Mouse (Mus musculus): ENCODE results near the gene Actn1. TPM values are rescaled to one million over a fixed set of nuclear protein-coding genes. Genes with fewer than 3 reads are reported as not detected.

Gene Actn1
- total RNA-seq, 2 experiments from 2014 or later = 8.4 to 11.9 TPM

GRCm38 (mm10) chr12:80150624-80151023 is 109.5 kb downstream of the Actn1 start:
- no peak for TF ChIP-seq CTCF (IDR thresholded peaks at IDR 0.05)
- DNase-seq = peak; percentile 54
- intact Hi-C loops (cut with DNase I) = loop anchor here (10.0 kb wide), 1 partner anchor 494 kb away; the partner anchor contains the start of genes Erh and Slc39a9
- Histone ChIP-seq H3K27ac (no peak overlapping the region), H3K4me3 (peak overlapping the region; percentile 29; the same call in 1 of the 2 replicates)

- Histone ChIP-seq H3K4me3 (no peak overlapping the region), H3K27ac (no peak overlapping the region)
- intact Hi-C loops (cut with DNase I) = no loop called here
- DNase-seq = no peak
- no peak for TF ChIP-seq CTCF (IDR thresholded peaks at IDR 0.05)
Observed at GRCm38 (mm10) chr12:80147563-80148214, 112.5 kb downstream of the Actn1 start.

- peak; percentile 79 for DNase-seq
- Histone ChIP-seq H3K4me3 (0 out of 2 replicates have a peak overlapping the region, but pooled peaks have one; percentile 11), H3K27ac (peak overlapping the region; percentile 24; the same call in 1 of the 2 replicates)
- intact Hi-C loops (cut with DNase I) = no loop called here
- TF ChIP-seq CTCF (IDR thresholded peaks at IDR 0.05) = peak; percentile 81
Observed at GRCm38 (mm10) chr12:80146227-80147223, 113.6 kb downstream of the Actn1 start.

- DNase-seq = no peak
- intact Hi-C loops (cut with DNase I) = no loop called here
- Histone ChIP-seq H3K27ac (no peak overlapping the region), H3K4me3 (no peak overlapping the region)
- TF ChIP-seq CTCF (IDR thresholded peaks at IDR 0.05) = no peak
Observed at GRCm38 (mm10) chr12:80145365-80145764, 114.8 kb downstream of the Actn1 start.

- TF ChIP-seq CTCF (IDR thresholded peaks at IDR 0.05) = no peak
- DNase-seq = no peak
- Histone ChIP-seq H3K4me3 (no peak overlapping the region), H3K27ac (no peak overlapping the region)
- intact Hi-C loops (cut with DNase I) = no loop called here
Observed at GRCm38 (mm10) chr12:80144846-80145245, 115.3 kb downstream of the Actn1 start.

- DNase-seq = peak; percentile 71
- Histone ChIP-seq H3K27ac (no peak overlapping the region), H3K4me3 (no peak overlapping the region)
- TF ChIP-seq CTCF (IDR thresholded peaks at IDR 0.05) = peak; percentile 93
- intact Hi-C loops (cut with DNase I) = loop anchor here (2.0 kb wide), 1 partner anchor 783 kb away; no protein-coding TSS in a partner anchor
Observed at GRCm38 (mm10) chr12:80141470-80141869, 118.7 kb downstream of the Actn1 start.

- no peak overlapping the region for H3K27ac ChIP-seq
- DNase-seq = no peak
- no peak overlapping the region for H3K4me3 ChIP-seq
- TF ChIP-seq CTCF (IDR thresholded peaks at IDR 0.05) = no peak
- intact Hi-C loops (cut with DNase I) = loop anchor here (2.0 kb wide), 1 partner anchor 782 kb away; no protein-coding TSS in a partner anchor
Observed at GRCm38 (mm10) chr12:80141011-80141410, 119.2 kb downstream of the Actn1 start.

GRCm38 (mm10) chr12:80137744-80138143 is 122.4 kb downstream of the Actn1 start:
- intact Hi-C loops (cut with DNase I) = no loop called here
- DNase-seq = no peak
- no peak for TF ChIP-seq CTCF (IDR thresholded peaks at IDR 0.05)
- Histone ChIP-seq H3K27ac (0 out of 2 replicates have a peak overlapping the region, but pooled peaks have one; percentile 5), H3K4me3 (no peak overlapping the region)

- Histone ChIP-seq H3K27ac (no peak overlapping the region), H3K4me3 (no peak overlapping the region)
- DNase-seq = no peak
- intact Hi-C loops (cut with DNase I) = no loop called here
- no peak for TF ChIP-seq CTCF (IDR thresholded peaks at IDR 0.05)
Observed at GRCm38 (mm10) chr12:80137246-80137645, 122.9 kb downstream of the Actn1 start.

GRCm38 (mm10) chr12:80136264-80136930 is 123.8 kb downstream of the Actn1 start:
- no peak overlapping the region for H3K4me3 ChIP-seq
- no peak for TF ChIP-seq CTCF (IDR thresholded peaks at IDR 0.05)
- intact Hi-C loops (cut with DNase I) = no loop called here
- no peak for DNase-seq
- H3K27ac ChIP-seq = 0 out of 2 replicates have a peak overlapping the region, but pooled peaks have one; percentile 12

GRCm38 (mm10) chr12:80135173-80135572 is 125.0 kb downstream of the Actn1 start:
- no peak for TF ChIP-seq CTCF (IDR thresholded peaks at IDR 0.05)
- no peak overlapping the region for H3K4me3 ChIP-seq
- DNase-seq = no peak
- intact Hi-C loops (cut with DNase I) = no loop called here
- H3K27ac ChIP-seq = no peak overlapping the region

- H3K27ac ChIP-seq = peak overlapping the region; percentile 100
- DNase-seq = no peak
- peak overlapping the region; percentile 87 for H3K4me3 ChIP-seq
- intact Hi-C loops (cut with DNase I) = loop anchor here (2.0 to 5.0 kb wide), 2 partner anchors 520 to 606 kb away; no protein-coding TSS in a partner anchor
- no peak for TF ChIP-seq CTCF (IDR thresholded peaks at IDR 0.05)
Observed at GRCm38 (mm10) chr12:80133011-80133545, 127.1 kb downstream of the Actn1 start.

All from gastrocnemius, adult 2 months (tissue).